Mouse (Mus musculus) limb, embryonic 14.5 days (tissue): ENCODE measurements around the gene Rasgrf1. TPM values are rescaled to one million over a fixed set of nuclear protein-coding genes. Genes with fewer than 3 reads are reported as not detected.
"Not testable (repeated sequence)": the region's sequence is repeated elsewhere in the genome, so short reads cannot be mapped to it uniquely, and the experiment has no call there.

Source experiments
- ATAC-seq: fragments of 200-750 bp; cut with Nextera tagmentation; 2 replicates; pipeline ENCODE4 v1.8.0; 2017; ENCODE audit warnings: low read depth, moderate number of reproducible peaks, moderate TSS enrichment; ENCODE audit not compliant: low FRiP score
- DNase-seq: peaks from one replicate; pipeline ENCODE4 v3.0.0-alpha.2; 2015; ENCODE audit warnings: low spot score
- H3K27ac ChIP-seq: fragments of 300-500 bp; sonication (generic); replicated peaks from 2 replicates; pipeline ENCODE4 v1.5.1; 2014; ENCODE audit warnings: low read depth, mild to moderate bottlenecking, low read length, moderate library complexity, mixed read lengths
- H3K27me3 ChIP-seq: fragments of 300-500 bp; sonication (generic); 2 replicates; pipeline ENCODE4 v1.6.1; 2014; ENCODE audit warnings: low read length, mixed read lengths; ENCODE audit not compliant: control insufficient read depth, insufficient read depth
- H3K36me3 ChIP-seq: fragments of 300-500 bp; sonication (generic); 2 replicates; pipeline ENCODE4 v1.6.1; 2014; ENCODE audit warnings: mild to moderate bottlenecking, low read length, moderate library complexity, mixed read lengths; ENCODE audit not compliant: control insufficient read depth, insufficient read depth
- H3K4me1 ChIP-seq: fragments of 300-500 bp; sonication (generic); 2 replicates; pipeline ENCODE4 v1.6.1; 2014; ENCODE audit warnings: antibody characterized with exemption, low read length, mixed read lengths; ENCODE audit not compliant: control insufficient read depth, insufficient read depth
- H3K4me2 ChIP-seq: fragments of 300-500 bp; sonication (generic); replicated peaks from 2 replicates; pipeline ENCODE4 v1.6.1; 2014; ENCODE audit warnings: low read depth, mild to moderate bottlenecking, low read length, moderate library complexity; ENCODE audit not compliant: severe bottlenecking
- H3K4me3 ChIP-seq: fragments of 300-500 bp; sonication (generic); replicated peaks from 2 replicates; pipeline ENCODE4 v1.5.1; 2014; ENCODE audit warnings: low read length
- H3K9ac ChIP-seq: fragments of 300-500 bp; sonication (generic); 2 replicates; pipeline ENCODE4 v1.6.1; 2014; ENCODE audit warnings: mild to moderate bottlenecking, low read depth, low read length, moderate library complexity; ENCODE audit not compliant: severe bottlenecking
- H3K9me3 ChIP-seq: fragments of 300-500 bp; sonication (generic); 2 replicates; pipeline ENCODE4 v1.6.1; 2016; ENCODE audit warnings: low read length; ENCODE audit not compliant: control insufficient read depth
- POLR2A ChIP-seq: fragments of 200-500 bp; IDR thresholded peaks from 2 replicates; pipeline ENCODE4 v1.8.0; 2012; ENCODE audit warnings: inconsistent platforms, mild to moderate bottlenecking, moderate library complexity, borderline replicate concordance; ENCODE audit not compliant: insufficient read depth, insufficient read length; ENCODE audit errors: extremely low read depth
- WGBS: fragments of 180-500 bp; shearing (Covaris S2); extraction: QIAGEN DNeasy Blood & Tissue Kit; methylation state at CpG from one replicate; pipeline ENCODE4 v1.1.7; 2014; 5-methylcytosine and 5-hydroxymethylcytosine counted together
- polyA plus RNA-seq, 2 experiments: library from polyadenylated mRNA; depleted of rRNA in 1 of 2; stranded (reverse) in 1 of 2; unstranded in 1 of 2; fragments of >200 nt; fragmentation: Nextera tagmentation in 1 of 2; extraction: Ambion mirVana in 1 of 2; gene quantifications; 2 replicates each; pipeline versions ENCODE4 v1.2.1 to v1.2.3; 2012 to 2014

Rasgrf1 gene
- polyA plus RNA-seq, 2 experiments, result 0.55 to 1.1 TPM

- H3K4me2 ChIP-seq, result no peak overlapping the region
- no peaks in the 10 kb centered on the region for H3K36me3 ChIP-seq
- no peaks in the 10 kb centered on the region for H3K27me3 ChIP-seq
- ATAC-seq, result no peak
- no peak overlapping the region for H3K27ac ChIP-seq
- no peak overlapping the region for H3K4me3 ChIP-seq
- no peak for DNase-seq
- no peaks in the 10 kb centered on the region for H3K9me3 ChIP-seq
- H3K9ac ChIP-seq, result no peak overlapping the region
- WGBS, result 84% methylated on average over 2 of the region's 2 CpGs
- no peaks in the 10 kb centered on the region for H3K4me1 ChIP-seq
- TF ChIP-seq POLR2A, result no peak
These were observed 150.8 kb downstream of the Rasgrf1 start for GRCm38 (mm10) chr9:90060574-90060875.

- not testable (repeated sequence) for H3K4me1 ChIP-seq, H3K27me3 ChIP-seq, ATAC-seq, DNase-seq, H3K4me3 ChIP-seq, H3K27ac ChIP-seq, H3K9ac ChIP-seq, H3K36me3 ChIP-seq, H3K4me2 ChIP-seq, H3K9me3 ChIP-seq
- 88% methylated on average over 5 of the region's 5 CpGs for WGBS
These were observed 151.2 kb downstream of the Rasgrf1 start for GRCm38 (mm10) chr9:90060932-90061331.

- Histone ChIP-seq H3K9ac (no peak overlapping the region), H3K4me3 (no peak overlapping the region), H3K36me3 (no peaks in the 10 kb centered on the region), H3K9me3 (no peaks in the 10 kb centered on the region), H3K27me3 (no peaks in the 10 kb centered on the region), H3K27ac (no peak overlapping the region), H3K4me1 (no peaks in the 10 kb centered on the region), H3K4me2 (no peak overlapping the region)
- no peak for TF ChIP-seq POLR2A
- ATAC-seq (no peak), DNase-seq (no peak)
- WGBS, result 78% methylated on average over 2 of the region's 2 CpGs
These were observed 157.6 kb downstream of the Rasgrf1 start for GRCm38 (mm10) chr9:90067341-90067740.

GRCm38 (mm10) chr9:90068786-90069185 is 159.1 kb downstream of the Rasgrf1 start:
- Histone ChIP-seq H3K27me3 (no peaks in the 10 kb centered on the region), H3K9me3 (no peaks in the 10 kb centered on the region), H3K27ac (no peak overlapping the region), H3K9ac (no peak overlapping the region), H3K4me1 (no peaks in the 10 kb centered on the region), H3K36me3 (no peaks in the 10 kb centered on the region), H3K4me2 (no peak overlapping the region), H3K4me3 (no peak overlapping the region)
- 75% methylated on average over 6 of the region's 6 CpGs for WGBS
- DNase-seq (no peak), ATAC-seq (no peak)
- TF ChIP-seq POLR2A, result no peak

- Histone ChIP-seq H3K36me3 (no peaks in the 10 kb centered on the region), H3K4me3 (no peak overlapping the region), H3K27me3 (no peaks in the 10 kb centered on the region), H3K4me2 (no peak overlapping the region), H3K27ac (no peak overlapping the region), H3K9me3 (no peaks in the 10 kb centered on the region), H3K4me1 (no peaks in the 10 kb centered on the region), H3K9ac (no peak overlapping the region)
- TF ChIP-seq POLR2A, result no peak
- ATAC-seq, result no peak
- peak; percentile 17 for DNase-seq
- WGBS, result 67% methylated on average over 7 of the region's 7 CpGs
These were observed 159.8 kb downstream of the Rasgrf1 start for GRCm38 (mm10) chr9:90069485-90069884.

- ATAC-seq (no peak), DNase-seq (no peak)
- no peaks in the 10 kb centered on the region for H3K36me3 ChIP-seq
- H3K27me3 ChIP-seq, result no peaks in the 10 kb centered on the region
- 82% methylated on average over 7 of the region's 7 CpGs for WGBS
- H3K4me1 ChIP-seq, result no peaks in the 10 kb centered on the region
- TF ChIP-seq POLR2A, result no peak
- no peak overlapping the region for H3K4me2 ChIP-seq
- no peak overlapping the region for H3K27ac ChIP-seq
- H3K4me3 ChIP-seq, result no peak overlapping the region
- H3K9ac ChIP-seq, result no peak overlapping the region
- no peaks in the 10 kb centered on the region for H3K9me3 ChIP-seq
These were observed 160.5 kb downstream of the Rasgrf1 start for GRCm38 (mm10) chr9:90070174-90070573.
